7 mouse cellular contexts compared by ENCODE assay signal in genomic region chr12:46819348-46820022, GRCm38 (mm10). TPM values are rescaled to one million over a fixed set of nuclear protein-coding genes. Genes with fewer than 3 reads are reported as not detected.
DNase-seq lines count a peak whose midpoint lies in the region; ATAC-seq and TF ChIP-seq lines count a peak whose summit lies in the region.

No protein-coding gene starts in this region.

- no peaks in the 10 kb centered on the region for H3K79me2 ChIP-seq in heart, adult 2 months (replicated peaks; ENCODE audit: control insufficient read depth, insufficient read depth, low read length)

- TF ChIP-seq POLR2A in heart, adult 2 months (IDR thresholded peaks at IDR 0.05; ENCODE audit: insufficient read depth, low read depth, low read length) = peak; percentile 44; the same call in 1 of the 2 replicates

- ATAC-seq in limb, embryonic 11.5 days (ENCODE audit: insufficient number of reproducible peaks, low FRiP score, low TSS enrichment, low read depth) = peak; percentile 97
- peak; percentile 95 for ATAC-seq in midbrain, embryonic 13.5 days

- no peaks in the 10 kb centered on the region for H3K4me1 ChIP-seq in embryonic facial prominence, embryonic 10.5 days
- no peaks in the 10 kb centered on the region for H3K4me1 ChIP-seq in heart, adult 2 months (ENCODE audit: control insufficient read depth, insufficient read depth, low read length)
- H3K4me1 ChIP-seq in limb, embryonic 11.5 days (ENCODE audit: control insufficient read depth, insufficient read depth, low read length) = no peaks in the 10 kb centered on the region
- H3K4me1 ChIP-seq in midbrain, embryonic 13.5 days (replicated peaks) = peaks cover 24% of the 10 kb centered on the region

- no peak for TF ChIP-seq EP300 in heart, adult 2 months (IDR thresholded peaks at IDR 0.05; ENCODE audit: insufficient read depth, low read depth, low read length)

- intact Hi-C loops in heart, adult 2 months (cut with DNase I) = no loop called here

- no peaks in the 10 kb centered on the region for H3K9me3 ChIP-seq in embryonic facial prominence, embryonic 10.5 days
- no peaks in the 10 kb centered on the region for H3K9me3 ChIP-seq in limb, embryonic 11.5 days (ENCODE audit: control insufficient read depth, low read length)
- H3K9me3 ChIP-seq in midbrain, embryonic 13.5 days = no peaks in the 10 kb centered on the region

- H3K27ac ChIP-seq in embryonic facial prominence, embryonic 10.5 days (replicated peaks) = peak overlapping the region; percentile 92
- peak overlapping the region; percentile 39; the same call in 1 of the 2 replicates for H3K27ac ChIP-seq in heart, adult 2 months
- H3K27ac ChIP-seq in limb, embryonic 11.5 days (replicated peaks; ENCODE audit: low read depth, low read length) = peak overlapping the region; percentile 72; the same call in 1 of the 2 replicates
- peak overlapping the region; percentile 100 for H3K27ac ChIP-seq in midbrain, embryonic 13.5 days

- TF ChIP-seq CTCF in heart, adult 2 months (IDR thresholded peaks at IDR 0.05) = no peak

- peak; percentile 73 to 84 for DNase-seq in adrenal gland, postnatal 4 days (ENCODE audit: low spot score in 2 of 2)
- DNase-seq in embryonic facial prominence, embryonic 10.5 days (ENCODE audit: low spot score) = peak; percentile 97
- DNase-seq in heart, adult 2 months = peak; percentile 95 to 97
- DNase-seq in kidney, adult 8-10 months = peak; percentile 82 to 84
- DNase-seq in limb, embryonic 11.5 days (ENCODE audit: low spot score) = peak; percentile 97
- DNase-seq in spleen, postnatal 36 days (ENCODE audit: low spot score in 2 of 2) = peak; percentile 8 to 16

- H3K9ac ChIP-seq in heart, adult 2 months (ENCODE audit: low read depth, low read length) = peak overlapping the region; percentile 43
- H3K9ac ChIP-seq in limb, embryonic 11.5 days (ENCODE audit: low read length) = peak overlapping the region; percentile 78
- peak overlapping the region; percentile 99 for H3K9ac ChIP-seq in midbrain, embryonic 13.5 days (replicated peaks)

- H3K36me3 ChIP-seq in embryonic facial prominence, embryonic 10.5 days (replicated peaks) = no peaks in the 10 kb centered on the region
- H3K36me3 ChIP-seq in heart, adult 2 months (ENCODE audit: control insufficient read depth, insufficient read depth, low read length) = no peaks in the 10 kb centered on the region
- H3K36me3 ChIP-seq in limb, embryonic 11.5 days (ENCODE audit: control insufficient read depth, insufficient read depth, low read length) = no peaks in the 10 kb centered on the region
- no peaks in the 10 kb centered on the region for H3K36me3 ChIP-seq in midbrain, embryonic 13.5 days

- H3K4me2 ChIP-seq in limb, embryonic 11.5 days (ENCODE audit: low read depth, severe bottlenecking) = peak overlapping the region; percentile 54
- peak overlapping the region; percentile 60 for H3K4me2 ChIP-seq in midbrain, embryonic 13.5 days (replicated peaks)

- peak overlapping the region; percentile 86 for H3K4me3 ChIP-seq in embryonic facial prominence, embryonic 10.5 days
- H3K4me3 ChIP-seq in heart, adult 2 months = peak overlapping the region; percentile 69
- H3K4me3 ChIP-seq in limb, embryonic 11.5 days (ENCODE audit: low read depth, low read length) = peak overlapping the region; percentile 74
- H3K4me3 ChIP-seq in midbrain, embryonic 13.5 days (replicated peaks) = peak overlapping the region; percentile 82

- 2% methylated on average over 57 of the region's 57 CpGs for WGBS in embryonic facial prominence, embryonic 10.5 days
- 3% methylated on average over 56 of the region's 57 CpGs for WGBS in heart, adult 2 months
- under 1% methylated on average over 56 of the region's 57 CpGs for WGBS in limb, embryonic 11.5 days
- WGBS in midbrain, embryonic 13.5 days = under 1% methylated on average over 46 of the region's 57 CpGs

- peaks cover 23% of the 10 kb centered on the region for H3K27me3 ChIP-seq in embryonic facial prominence, embryonic 10.5 days (replicated peaks; ENCODE audit: low read depth, poor library complexity, severe bottlenecking)
- H3K27me3 ChIP-seq in heart, adult 2 months (ENCODE audit: control insufficient read depth, insufficient read depth, low read length) = no peaks in the 10 kb centered on the region
- H3K27me3 ChIP-seq in limb, embryonic 11.5 days (ENCODE audit: control insufficient read depth, insufficient read depth, low read length) = no peaks in the 10 kb centered on the region
- no peaks in the 10 kb centered on the region for H3K27me3 ChIP-seq in midbrain, embryonic 13.5 days

RNA-seq across cellular contexts. Expression of gene Nova1, which starts 0.8 kb away (rescaled TPM):
- 1 to 10 TPM; 7.8 to 8.4 TPM for total RNA-seq in adrenal gland, postnatal 4 days (2021)
- polyA plus RNA-seq in embryonic facial prominence, embryonic 10.5 days (2016; fragmentation: Nextera tagmentation; extraction: Ambion mirVana) = 2.8 and 4.6 TPM in 2 replicates
- total RNA-seq in heart, adult 2 months (2021) = 1 to 10 TPM; 1.8 to 2.9 TPM
- 0.88 and 2.2 TPM in 2 replicates for polyA plus RNA-seq in heart, adult 2 months (2012; rRNA removed)
- polyA plus RNA-seq in limb, embryonic 11.5 days (2014; fragmentation: Nextera tagmentation; extraction: Ambion mirVana) = 1.6 and 1.9 TPM in 2 replicates
- 85.6 and 102 TPM in 2 replicates for polyA plus RNA-seq in midbrain, embryonic 13.5 days (2015; fragmentation: Nextera tagmentation; extraction: Ambion mirVana)

Comparison
In these comparisons a context has a peak if more than half of its experiments do, and no peak if none do; other contexts are left out.
1. Peak in every context shown above with its lines: DNase-seq, ATAC-seq, H3K4me3 ChIP-seq and H3K27ac ChIP-seq.
2. DNase-seq: peak in every context shown above with its lines; median percentile 97 in embryonic facial prominence, embryonic 10.5 days; 97 in limb, embryonic 11.5 days; 96 in heart, adult 2 months; 83 in kidney, adult 8-10 months; 78 in adrenal gland, postnatal 4 days; 12 in spleen, postnatal 36 days.
3. H3K27ac ChIP-seq: peak in every context shown above with its lines; median percentile 100 in midbrain, embryonic 13.5 days; 92 in embryonic facial prominence, embryonic 10.5 days; 72 in limb, embryonic 11.5 days; 39 in heart, adult 2 months.
4. H3K9ac ChIP-seq: peak in every context shown above with its lines; median percentile 99 in midbrain, embryonic 13.5 days; 78 in limb, embryonic 11.5 days; 43 in heart, adult 2 months.
5. RNA of gene Nova1, which starts 0.8 kb away (polyA plus RNA-seq): 85.6 to 102 TPM in midbrain, embryonic 13.5 days; 2.8 to 4.6 TPM in embryonic facial prominence, embryonic 10.5 days, 1.6 to 1.9 TPM in limb, embryonic 11.5 days and 0.88 to 2.2 TPM in heart, adult 2 months; every median in the first group is over 10 times any median in the second.